Mouse (Mus musculus) hindbrain, embryonic 13.5 days (tissue): Measurements from ENCODE around the gene Med29. TPM values are rescaled to one million over a fixed set of nuclear protein-coding genes. Genes with fewer than 3 reads are reported as not detected.

ENCODE experiments used
- ATAC-seq: fragments of 200-750 bp; cut with Nextera tagmentation; 2 replicates; pipeline ENCODE4 v1.8.0; 2017; ENCODE audit warnings: moderate TSS enrichment; ENCODE audit not compliant: low FRiP score
- H3K27ac ChIP-seq: fragments of 300-500 bp; sonication (generic); 2 replicates; pipeline ENCODE4 v1.5.1; 2015; ENCODE audit warnings: inconsistent platforms, mild to moderate bottlenecking, moderate library complexity
- H3K27me3 ChIP-seq: fragments of 300-500 bp; sonication (generic); 2 replicates; pipeline ENCODE4 v1.6.1; 2015; ENCODE audit warnings: mild to moderate bottlenecking, inconsistent platforms
- H3K36me3 ChIP-seq: fragments of 300-500 bp; sonication (generic); 2 replicates; pipeline ENCODE4 v1.6.1; 2015; ENCODE audit warnings: mild to moderate bottlenecking, inconsistent platforms
- H3K4me1 ChIP-seq: fragments of 300-500 bp; sonication (generic); replicated peaks from 2 replicates; pipeline ENCODE4 v1.6.1; 2015; ENCODE audit warnings: inconsistent platforms
- H3K4me2 ChIP-seq: fragments of 300-500 bp; sonication (generic); 2 replicates; pipeline ENCODE4 v1.6.1; 2015; ENCODE audit warnings: inconsistent platforms, mild to moderate bottlenecking, moderate library complexity
- H3K4me3 ChIP-seq: fragments of 300-500 bp; sonication (generic); 2 replicates; pipeline ENCODE4 v1.5.1; 2015; ENCODE audit warnings: mild to moderate bottlenecking, inconsistent platforms
- H3K9ac ChIP-seq: fragments of 300-500 bp; sonication (generic); 2 replicates; pipeline ENCODE4 v1.6.1; 2015; ENCODE audit warnings: mild to moderate bottlenecking, inconsistent platforms
- H3K9me3 ChIP-seq: fragments of 300-500 bp; sonication (generic); 2 replicates; pipeline ENCODE4 v1.6.1; 2016; ENCODE audit warnings: inconsistent platforms
- WGBS: fragments of 180-500 bp; shearing (Covaris S2); methylation state at CpG from one replicate; pipeline ENCODE4 v1.1.7; 2015; 5-methylcytosine and 5-hydroxymethylcytosine counted together
- polyA plus RNA-seq: library from polyadenylated mRNA; unstranded; fragments of >200 nt; fragmentation: Nextera tagmentation; extraction: Ambion mirVana; gene quantifications from 2 replicates; pipeline ENCODE4 v1.2.1, GENCODE M21; 2015

The Med29 gene
- polyA plus RNA-seq, 1 experiment from 2014 or later, result 43.7 TPM

DNA sequence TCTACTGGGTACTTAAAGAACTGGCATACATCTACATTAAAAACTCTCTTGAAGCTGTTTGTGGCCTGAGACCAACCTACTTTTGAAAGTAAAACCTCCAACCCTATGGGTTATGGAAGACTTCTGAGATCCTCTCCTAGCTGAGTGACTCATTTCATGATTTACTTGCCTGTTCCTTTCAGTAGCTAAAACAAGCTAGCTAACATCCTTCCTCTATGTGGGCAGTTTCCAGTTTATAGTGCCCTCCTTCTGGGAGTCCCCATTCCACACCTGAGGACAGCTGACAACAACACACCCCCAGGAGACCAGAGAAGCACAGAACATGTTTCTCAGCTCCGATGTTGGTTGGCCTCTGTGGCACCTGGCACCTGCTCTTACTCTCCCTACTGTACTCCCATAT, 30.5 kb upstream of the Med29 start:
- Histone ChIP-seq H3K36me3 (peaks cover 61% of the 10 kb centered on the region), H3K4me1 (peaks cover 8% of the 10 kb centered on the region; the same call in 1 of the 2 replicates), H3K4me3 (no peak overlapping the region), H3K9ac (no peak overlapping the region), H3K9me3 (no peaks in the 10 kb centered on the region), H3K27ac (no peak overlapping the region), H3K27me3 (no peaks in the 10 kb centered on the region), H3K4me2 (no peak overlapping the region)
- ATAC-seq, result no peak
- whole genome bisulfite sequencing, result 88% methylated on average over 1 of the region's 1 CpGs

DNA sequence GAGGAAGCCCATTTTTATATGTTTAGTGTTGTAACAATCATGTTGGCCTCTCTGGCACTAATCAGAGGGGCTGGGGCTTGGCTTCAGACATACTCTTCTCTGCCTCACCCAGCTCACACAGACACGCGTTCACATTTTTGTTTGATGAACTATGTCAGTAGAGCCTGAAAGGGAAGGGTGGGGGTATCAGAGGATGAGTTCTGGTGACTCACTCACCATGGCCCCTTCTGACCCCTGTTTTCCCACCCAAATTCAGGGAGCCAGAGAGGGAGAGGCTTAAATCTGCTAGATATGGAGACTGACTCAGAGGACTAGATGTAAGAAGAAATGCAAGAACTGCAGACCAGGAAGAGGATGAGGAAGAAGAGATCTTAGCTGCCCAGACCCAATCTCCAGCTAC, 26.9 kb upstream of the Med29 start:
- Histone ChIP-seq H3K4me1 (peaks cover 5% of the 10 kb centered on the region; the same call in 1 of the 2 replicates), H3K27ac (no peak overlapping the region), H3K9ac (no peak overlapping the region), H3K27me3 (no peaks in the 10 kb centered on the region), H3K9me3 (no peaks in the 10 kb centered on the region), H3K4me2 (no peak overlapping the region), H3K36me3 (peaks cover 81% of the 10 kb centered on the region), H3K4me3 (no peak overlapping the region)
- 100% methylated on average over 2 of the region's 2 CpGs for WGBS
- ATAC-seq, result no peak

DNA sequence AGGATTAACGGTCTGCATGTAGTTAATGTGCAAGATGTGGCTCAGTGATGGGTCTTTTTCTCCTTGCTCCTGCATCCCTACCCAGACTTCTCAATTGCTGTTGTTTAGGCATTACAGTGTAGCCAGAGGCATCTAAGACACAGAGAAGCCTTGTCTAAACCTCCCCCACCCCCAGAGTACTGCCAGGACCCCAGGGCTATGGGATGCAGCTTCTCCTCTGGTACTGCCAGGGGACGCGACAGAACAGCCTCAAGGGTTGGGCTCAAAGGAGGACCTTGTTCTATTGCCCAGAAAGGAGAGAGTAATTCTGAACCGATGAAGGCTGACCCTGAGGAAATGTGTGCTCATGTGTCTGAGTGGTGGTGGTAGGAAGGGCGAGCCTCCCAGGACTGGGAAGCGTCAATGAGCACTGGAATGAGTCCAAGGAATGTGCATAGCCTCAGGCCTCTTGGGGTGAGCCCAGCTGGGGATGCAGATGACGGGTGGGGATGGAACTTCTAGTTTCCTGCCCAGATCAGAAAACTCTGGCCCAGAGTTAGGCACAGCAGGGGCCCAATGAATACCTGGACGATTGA, 25.7 kb upstream of the Med29 start:
- peaks cover 5% of the 10 kb centered on the region; the same call in 1 of the 2 replicates for H3K4me1 ChIP-seq
- H3K36me3 ChIP-seq, result peaks cover 87% of the 10 kb centered on the region
- no peak overlapping the region for H3K4me2 ChIP-seq
- no peak overlapping the region for H3K4me3 ChIP-seq
- no peaks in the 10 kb centered on the region for H3K9me3 ChIP-seq
- no peak for ATAC-seq
- no peaks in the 10 kb centered on the region for H3K27me3 ChIP-seq
- WGBS, result 81% methylated on average over 8 of the region's 8 CpGs
- no peak overlapping the region for H3K9ac ChIP-seq
- H3K27ac ChIP-seq, result no peak overlapping the region

DNA sequence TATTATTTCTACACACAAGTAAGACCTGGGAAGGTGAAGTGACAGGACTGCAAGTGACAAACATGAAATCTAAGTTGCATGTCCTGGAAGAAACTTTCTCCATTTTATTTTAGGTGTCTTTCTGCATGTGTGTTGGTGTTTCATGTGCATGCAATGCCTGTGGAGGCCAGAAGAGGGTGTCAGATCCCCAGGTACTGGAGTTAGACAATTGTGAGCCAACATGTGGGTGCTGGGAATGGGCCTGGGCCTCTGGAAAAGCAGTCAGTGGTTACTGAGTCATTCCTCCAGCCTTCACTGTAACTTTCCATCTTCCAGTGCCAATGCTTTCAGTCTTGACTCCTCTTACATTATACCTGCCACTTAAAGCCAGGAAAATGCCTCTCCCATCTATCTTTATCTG, 24.9 kb upstream of the Med29 start:
- Histone ChIP-seq H3K27ac (no peak overlapping the region), H3K27me3 (no peaks in the 10 kb centered on the region), H3K9me3 (no peaks in the 10 kb centered on the region), H3K4me1 (peaks cover 5% of the 10 kb centered on the region; the same call in 1 of the 2 replicates), H3K9ac (no peak overlapping the region), H3K4me2 (no peak overlapping the region), H3K4me3 (no peak overlapping the region), H3K36me3 (peaks cover 87% of the 10 kb centered on the region)
- no peak for ATAC-seq

DNA sequence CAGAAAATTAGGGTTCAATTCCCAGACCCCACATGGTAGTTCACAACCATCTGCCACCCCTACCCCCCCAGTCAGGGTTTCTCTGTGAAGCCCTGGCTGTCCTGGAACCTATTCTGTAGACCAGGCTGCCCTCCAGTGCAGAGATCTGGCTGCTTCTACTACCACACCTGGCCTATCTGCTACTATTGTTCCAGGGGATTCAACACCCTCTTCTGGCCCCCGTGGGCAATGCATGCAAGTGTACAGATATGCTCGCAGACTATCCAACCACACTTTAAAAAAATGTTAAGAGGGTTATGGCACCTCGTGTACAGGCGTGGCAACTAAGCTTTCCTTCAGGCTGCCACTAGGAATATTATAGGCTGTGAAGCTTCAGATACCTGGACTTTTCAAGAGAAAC, 20.3 kb upstream of the Med29 start:
- H3K36me3 ChIP-seq, result peaks cover 82% of the 10 kb centered on the region

DNA sequence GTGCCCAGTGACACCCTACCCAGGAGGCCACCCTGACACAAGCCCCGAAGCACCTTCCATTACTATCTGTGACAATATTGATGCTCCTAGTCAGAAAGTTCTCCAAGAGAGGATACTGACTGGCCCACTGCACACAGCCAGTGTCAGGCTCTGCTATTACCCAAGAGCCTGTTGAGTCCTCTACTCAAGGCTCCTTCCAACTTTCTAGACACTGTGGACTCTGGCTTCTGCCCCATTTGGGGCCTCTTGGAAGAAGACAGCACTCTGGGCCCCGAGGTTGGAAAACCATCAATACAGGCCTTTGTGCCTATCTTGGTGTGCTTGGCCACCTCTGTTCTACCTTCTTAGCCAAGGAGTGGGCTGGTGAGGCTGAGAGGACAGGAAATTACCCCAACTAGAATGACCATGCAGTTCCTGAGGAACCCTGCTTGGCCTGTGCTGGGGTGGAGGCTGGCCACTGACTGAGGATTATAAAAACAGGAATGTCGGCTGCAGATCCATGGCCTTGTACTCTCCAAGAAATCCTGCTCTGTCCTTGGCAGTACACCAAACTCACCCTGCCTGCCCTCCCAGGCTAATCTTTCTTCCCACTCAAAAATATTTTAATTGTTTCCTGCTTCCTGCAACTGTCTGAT, 18.4 kb upstream of the Med29 start:
- Histone ChIP-seq H3K4me3 (no peak overlapping the region), H3K9ac (no peak overlapping the region), H3K27me3 (no peaks in the 10 kb centered on the region), H3K36me3 (peaks cover 86% of the 10 kb centered on the region), H3K4me2 (no peak overlapping the region), H3K4me1 (no peaks in the 10 kb centered on the region), H3K27ac (no peak overlapping the region), H3K9me3 (no peaks in the 10 kb centered on the region)
- ATAC-seq, result no peak
- 93% methylated on average over 3 of the region's 3 CpGs for WGBS

More for the DNA sequence above, 20.3 kb upstream of the Med29 start:
- no peaks in the 10 kb centered on the region for H3K27me3 ChIP-seq
- H3K9me3 ChIP-seq, result no peaks in the 10 kb centered on the region
- H3K4me3 ChIP-seq, result no peak overlapping the region
- no peak for ATAC-seq
- H3K27ac ChIP-seq, result no peak overlapping the region
- no peak overlapping the region for H3K4me2 ChIP-seq
- no peaks in the 10 kb centered on the region for H3K4me1 ChIP-seq
- no peak overlapping the region for H3K9ac ChIP-seq
- 89% methylated on average over 4 of the region's 4 CpGs for WGBS

DNA sequence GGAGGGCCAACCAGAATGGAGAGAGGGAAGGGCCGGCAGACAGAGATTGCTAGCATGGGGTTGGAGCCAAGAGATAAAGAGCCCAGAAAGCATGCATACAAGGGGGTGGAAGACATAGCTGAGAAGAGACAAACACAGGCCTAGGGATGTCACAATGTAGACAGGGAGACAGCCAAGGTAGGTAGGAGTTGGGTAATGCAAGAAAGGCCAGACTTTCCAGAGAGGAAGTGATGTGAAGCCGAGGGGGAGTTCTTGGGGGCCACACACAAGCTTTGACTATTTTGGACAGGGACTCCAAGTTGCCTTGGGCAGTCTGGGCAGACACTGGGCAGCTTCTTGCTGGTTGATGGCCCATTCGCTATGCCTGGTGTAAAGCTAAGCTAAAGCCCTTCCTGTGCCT, 9.4 kb upstream of the Med29 start:
- no peak overlapping the region for H3K9ac ChIP-seq
- no peaks in the 10 kb centered on the region for H3K9me3 ChIP-seq
- H3K27me3 ChIP-seq, result no peaks in the 10 kb centered on the region
- H3K4me3 ChIP-seq, result no peak overlapping the region
- peaks cover 92% of the 10 kb centered on the region for H3K36me3 ChIP-seq
- no peaks in the 10 kb centered on the region for H3K4me1 ChIP-seq
- WGBS, result 97% methylated on average over 3 of the region's 3 CpGs
- no peak for ATAC-seq
- H3K4me2 ChIP-seq, result no peak overlapping the region
- no peak overlapping the region for H3K27ac ChIP-seq

DNA sequence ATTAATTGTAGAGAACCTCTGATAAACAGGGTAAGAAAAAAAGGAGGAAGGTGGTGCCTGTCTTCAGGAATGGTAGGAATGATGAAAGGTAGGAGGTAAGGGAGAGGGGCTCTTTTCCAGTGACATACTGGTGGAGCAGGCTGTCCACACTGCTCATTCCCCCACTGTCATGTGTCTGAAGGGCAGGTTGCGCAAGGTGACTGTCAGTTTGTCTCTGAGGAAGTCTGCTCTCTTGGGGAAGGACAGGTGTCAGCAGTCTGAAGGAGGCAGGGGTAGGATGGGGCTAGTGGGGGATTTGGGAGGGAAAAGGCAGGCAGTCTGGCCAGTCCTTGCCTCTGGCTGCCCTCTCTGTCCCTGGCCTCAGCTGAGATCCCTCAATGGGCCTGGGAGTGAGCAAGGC, 8.5 kb upstream of the Med29 start:
- WGBS, result 100% methylated on average over 1 of the region's 1 CpGs
- Histone ChIP-seq H3K4me3 (no peak overlapping the region), H3K4me1 (no peaks in the 10 kb centered on the region), H3K27me3 (no peaks in the 10 kb centered on the region), H3K9ac (no peak overlapping the region), H3K27ac (no peak overlapping the region), H3K36me3 (peaks cover 91% of the 10 kb centered on the region), H3K4me2 (no peak overlapping the region), H3K9me3 (no peaks in the 10 kb centered on the region)
- ATAC-seq, result no peak

DNA sequence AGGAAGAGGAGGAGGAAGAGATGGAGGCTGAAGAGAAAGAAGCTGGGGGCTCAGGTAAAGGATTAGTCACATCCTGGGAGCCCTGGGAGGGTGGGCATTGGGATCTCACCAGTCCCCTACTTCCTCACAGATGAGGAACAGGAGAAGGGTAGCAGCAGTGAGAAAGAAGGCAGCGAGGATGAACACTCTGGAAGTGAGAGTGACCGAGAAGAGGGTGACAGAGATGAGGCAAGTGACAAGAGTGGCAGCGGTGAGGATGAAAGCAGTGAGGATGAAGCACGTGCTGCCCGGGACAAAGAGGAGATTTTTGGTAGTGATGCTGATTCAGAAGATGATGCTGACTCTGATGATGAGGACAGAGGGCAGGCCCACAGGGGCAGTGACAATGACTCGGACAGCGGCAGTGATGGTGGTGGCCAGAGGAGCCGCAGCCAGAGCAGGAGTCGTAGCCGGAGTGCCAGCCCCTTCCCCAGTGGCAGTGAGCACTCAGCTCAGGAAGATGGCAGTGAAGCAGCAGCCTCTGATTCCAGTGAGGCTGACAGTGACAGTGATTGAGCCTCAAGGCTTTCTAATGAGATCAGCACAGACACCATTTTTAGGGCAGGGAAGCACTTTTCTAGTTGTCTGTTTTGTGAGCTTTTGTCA, 6.3 kb upstream of the Med29 start:
- H3K27ac ChIP-seq, result no peak overlapping the region
- H3K36me3 ChIP-seq, result peaks cover 84% of the 10 kb centered on the region
- H3K27me3 ChIP-seq, result no peaks in the 10 kb centered on the region
- H3K9me3 ChIP-seq, result no peaks in the 10 kb centered on the region
- H3K4me1 ChIP-seq, result peaks cover 10% of the 10 kb centered on the region
- ATAC-seq, result no peak
- WGBS, result 92% methylated on average over 10 of the region's 10 CpGs
- H3K4me3 ChIP-seq, result no peak overlapping the region
- H3K4me2 ChIP-seq, result no peak overlapping the region
- H3K9ac ChIP-seq, result no peak overlapping the region

DNA sequence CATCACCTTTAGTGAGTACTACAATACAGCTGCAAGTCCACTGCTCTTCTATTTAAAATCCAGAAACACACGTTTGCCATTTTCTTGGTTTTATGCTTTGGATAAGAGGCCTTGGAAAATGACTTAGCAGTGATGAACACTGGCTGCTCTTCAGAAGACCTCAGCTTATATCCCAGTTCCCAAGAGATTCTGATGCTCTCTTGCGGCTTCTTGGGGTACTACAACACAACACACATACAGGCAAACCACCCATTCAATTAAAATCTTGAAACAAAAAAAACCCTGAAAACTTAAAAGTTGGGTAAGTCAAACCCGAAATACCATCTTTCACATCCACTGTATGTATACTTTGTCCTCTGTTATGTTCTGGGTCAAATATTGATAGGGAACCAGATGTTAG, 5.5 kb upstream of the Med29 start:
- no peak overlapping the region for H3K4me3 ChIP-seq

DNA sequence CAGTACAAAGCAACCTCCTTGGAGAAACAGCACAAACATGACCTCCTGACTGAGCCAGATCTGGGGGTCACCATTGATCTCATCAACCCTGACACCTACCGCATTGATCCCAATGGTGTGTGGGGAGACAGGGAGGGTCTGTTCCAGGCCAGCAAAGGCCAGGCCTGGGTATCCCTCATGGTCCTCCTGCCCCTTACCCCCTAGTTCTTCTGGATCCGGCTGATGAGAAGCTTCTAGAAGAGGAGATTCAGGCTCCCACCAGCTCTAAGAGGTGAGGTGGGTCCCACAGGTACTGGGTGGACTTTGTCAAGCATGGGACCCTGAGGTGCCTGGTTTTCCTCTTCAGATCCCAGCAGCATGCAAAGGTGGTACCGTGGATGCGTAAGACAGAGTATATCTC, 2.9 kb upstream of the Med29 start:
- whole genome bisulfite sequencing, result 97% methylated on average over 4 of the region's 4 CpGs
- no peak overlapping the region for H3K27ac ChIP-seq
- no peaks in the 10 kb centered on the region for H3K27me3 ChIP-seq
- no peaks in the 10 kb centered on the region for H3K9me3 ChIP-seq
- no peak overlapping the region for H3K4me2 ChIP-seq
- H3K36me3 ChIP-seq, result peaks cover 55% of the 10 kb centered on the region
- no peak overlapping the region for H3K9ac ChIP-seq
- H3K4me1 ChIP-seq, result peaks cover 28% of the 10 kb centered on the region
- H3K4me3 ChIP-seq, result no peak overlapping the region
- no peak for ATAC-seq

More for the DNA sequence above, 5.5 kb upstream of the Med29 start:
- H3K27ac ChIP-seq, result no peak overlapping the region
- ATAC-seq, result no peak
- no peaks in the 10 kb centered on the region for H3K9me3 ChIP-seq
- peaks cover 16% of the 10 kb centered on the region for H3K4me1 ChIP-seq
- no peak overlapping the region for H3K9ac ChIP-seq
- no peak overlapping the region for H3K4me2 ChIP-seq
- H3K36me3 ChIP-seq, result peaks cover 75% of the 10 kb centered on the region
- H3K27me3 ChIP-seq, result no peaks in the 10 kb centered on the region
- 64% methylated on average over 3 of the region's 3 CpGs for WGBS

DNA sequence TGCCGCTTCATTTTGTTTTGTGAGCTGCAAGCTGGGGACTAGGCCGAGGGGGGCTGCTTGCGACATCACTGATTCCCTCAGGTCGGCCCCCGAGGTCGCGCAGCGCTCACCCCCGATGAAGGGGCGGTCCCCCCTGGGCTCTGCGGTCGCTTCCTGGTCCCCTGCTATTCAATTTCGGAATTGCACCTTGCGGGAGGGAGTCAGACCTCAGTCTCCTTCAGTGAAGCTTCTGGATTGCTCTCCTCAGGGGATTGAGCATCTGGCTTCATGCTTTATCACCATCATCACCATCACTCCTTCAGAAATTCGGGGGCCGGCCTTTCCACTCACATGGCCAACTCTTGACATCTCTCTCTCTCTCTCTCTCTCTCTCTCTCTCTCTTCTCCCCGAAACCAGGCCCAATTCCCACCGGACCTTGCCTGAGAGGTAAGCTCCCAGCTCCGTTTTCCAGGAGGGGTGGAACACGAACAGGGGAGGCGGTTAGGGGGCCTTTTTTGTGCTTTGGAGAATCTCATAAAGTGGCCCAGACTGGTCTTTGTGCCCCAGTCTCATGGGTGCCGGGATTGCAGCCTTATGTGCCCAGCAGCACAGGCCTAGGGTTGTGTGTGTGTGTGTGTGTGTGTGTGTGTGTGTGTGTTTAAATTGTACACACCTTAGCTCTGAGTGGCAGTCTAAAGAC, 904 bp upstream of the Med29 start:
- Histone ChIP-seq H3K4me2 (peak overlapping the region; percentile 90), H3K9me3 (no peaks in the 10 kb centered on the region), H3K9ac (peak overlapping the region; percentile 90), H3K27ac (peak overlapping the region; percentile 86), H3K4me3 (peak overlapping the region; percentile 93), H3K4me1 (peaks cover 28% of the 10 kb centered on the region), H3K27me3 (no peaks in the 10 kb centered on the region), H3K36me3 (peaks cover 57% of the 10 kb centered on the region)
- no peak for ATAC-seq
- 9% methylated on average over 22 of the region's 22 CpGs for WGBS
